Mouse (Mus musculus) ES-Bruce4 (cell line): ENCODE measurements around the gene Dll4.
A peak's percentile ranks its signal among the peaks of the same experiment; 100 is the strongest.

ENCODE experiments used
- CTCF ChIP-seq: IDR thresholded peaks from one replicate; pipeline ENCODE4 v1.8.1; 2011; ENCODE audit warnings: low read depth, low read length
- EP300 ChIP-seq: IDR thresholded peaks from 2 replicates; pipeline ENCODE4 v1.6.1; 2011; ENCODE audit warnings: low read depth, low read length; ENCODE audit not compliant: insufficient read depth
- POLR2A ChIP-seq: IDR thresholded peaks from one replicate; pipeline ENCODE4 v1.8.1; 2011; ENCODE audit warnings: low read length; ENCODE audit not compliant: insufficient read depth

GRCm38 (mm10) chr2:119304798-119305208 lies 20.8 kb upstream of the Dll4 start:
- no peak for TF ChIP-seq CTCF
- TF ChIP-seq POLR2A: no peak
- 0 out of 2 replicates have a peak, but pooled peaks have one; percentile 43 for TF ChIP-seq EP300
